Mouse (Mus musculus): ENCODE measurements at regions not wholly inside any gene's neighbourhood (a gene's known extent, or its start where the extent isn't known, plus 50 kb on each side); places are given as distances from the start of the nearest gene placed in this dataset.

DNA sequence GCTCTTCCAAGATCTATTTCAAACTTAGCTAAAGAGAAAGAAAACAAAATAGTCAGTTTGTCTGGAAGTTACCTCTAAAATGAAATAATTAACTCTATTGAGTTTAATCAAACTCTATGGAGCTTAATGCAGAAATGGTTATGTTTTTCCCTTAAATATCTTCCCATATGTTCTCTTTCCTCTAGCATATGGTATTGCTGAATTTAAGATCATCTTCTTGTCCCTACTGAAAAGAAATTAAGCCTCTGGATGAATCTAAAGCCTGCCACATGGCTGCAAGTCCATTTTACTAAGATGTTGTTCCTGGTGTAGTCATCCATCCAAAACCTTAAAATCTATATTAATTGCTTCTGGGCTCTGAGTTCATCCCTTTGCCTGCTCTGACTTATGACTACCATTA lies 513.0 kb upstream of the Pdzrn3 start:
- DNase-seq (ENCODE audit: low spot score in 2 of 2), result no peak

DNA sequence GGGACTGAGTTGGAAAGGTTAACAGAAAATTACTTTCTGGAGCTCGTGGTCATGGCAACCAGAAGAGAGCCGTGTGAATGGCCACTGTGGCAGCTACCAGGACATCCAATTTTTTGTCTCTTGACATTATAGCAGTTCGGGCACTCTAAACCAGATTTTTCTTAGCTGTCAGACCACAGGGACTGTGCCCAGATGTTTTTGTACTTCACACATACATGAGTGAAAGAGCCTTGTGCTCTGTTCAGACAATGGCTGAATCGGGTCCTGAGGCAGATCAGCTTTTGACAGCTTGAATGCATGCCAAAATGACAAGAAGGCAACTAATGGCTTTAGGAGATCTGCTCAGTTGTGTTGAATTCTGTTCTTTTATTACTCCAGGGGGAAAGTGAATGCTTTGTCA lies 505.2 kb upstream of the Pdzrn3 start:
- no peak for DNase-seq (ENCODE audit: low spot score in 2 of 2)

DNA sequence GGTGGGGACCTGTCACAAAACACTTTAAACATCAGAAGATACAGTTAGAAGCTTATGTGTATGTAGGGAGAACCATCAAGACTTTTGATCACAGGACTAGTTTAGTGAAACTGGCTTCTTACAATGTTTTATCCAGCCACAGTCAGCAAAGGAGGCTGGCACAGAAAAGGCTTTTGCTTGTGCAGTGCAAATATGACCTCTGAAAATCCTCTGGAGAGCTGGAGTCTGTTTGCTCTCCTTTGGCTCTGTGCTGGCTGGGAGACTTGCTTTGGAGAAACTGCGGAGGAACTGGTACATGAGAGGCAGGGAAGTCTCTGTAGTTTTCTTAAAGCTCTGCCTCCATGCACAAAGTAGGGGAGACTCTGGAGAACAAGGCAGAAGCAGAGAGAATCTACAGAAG lies 497.2 kb upstream of the Pdzrn3 start:
- no peak for DNase-seq (ENCODE audit: low spot score in 2 of 2)

DNA sequence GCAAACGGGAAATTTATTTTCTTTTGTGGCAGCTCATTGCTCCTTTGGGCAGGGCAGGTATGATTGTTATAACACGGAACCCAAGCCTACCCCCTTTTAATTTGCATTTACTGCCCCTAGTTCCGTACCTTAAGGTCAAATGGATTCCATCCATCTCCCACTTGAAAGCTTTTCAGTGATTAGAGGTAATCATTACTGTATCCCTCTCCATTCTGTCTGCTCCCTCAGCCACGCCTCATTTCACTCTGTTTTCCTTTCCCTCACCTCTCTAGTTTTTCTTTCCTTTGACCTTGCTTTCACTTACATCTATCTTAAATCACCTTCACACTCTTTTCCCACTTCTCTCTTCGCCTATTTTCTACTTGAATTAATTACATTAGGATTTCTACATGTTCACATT lies 481.2 kb upstream of the Pdzrn3 start:
- no peak for DNase-seq (ENCODE audit: low spot score in 2 of 2)

DNA sequence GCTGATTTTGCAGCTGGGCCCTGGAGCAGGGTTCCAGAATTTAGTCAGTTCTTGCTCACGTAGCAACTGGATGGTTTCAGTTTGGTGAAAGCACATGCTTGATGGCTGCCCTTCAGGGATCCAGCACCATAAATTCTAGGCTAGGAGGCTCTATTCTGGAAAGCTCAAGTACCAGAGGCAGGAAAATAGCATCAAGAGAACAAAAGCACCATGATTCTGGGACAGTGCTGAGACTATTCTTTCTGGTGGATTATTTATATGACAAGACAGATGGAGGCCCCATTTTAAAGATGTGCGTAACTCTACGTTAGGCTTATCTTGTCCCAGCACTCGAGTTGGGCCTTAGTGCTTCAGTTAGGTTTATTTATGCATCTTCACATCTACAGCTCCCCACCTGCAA lies 463.0 kb upstream of the Pdzrn3 start:
- DNase-seq (ENCODE audit: low spot score in 2 of 2), result no peak

DNA sequence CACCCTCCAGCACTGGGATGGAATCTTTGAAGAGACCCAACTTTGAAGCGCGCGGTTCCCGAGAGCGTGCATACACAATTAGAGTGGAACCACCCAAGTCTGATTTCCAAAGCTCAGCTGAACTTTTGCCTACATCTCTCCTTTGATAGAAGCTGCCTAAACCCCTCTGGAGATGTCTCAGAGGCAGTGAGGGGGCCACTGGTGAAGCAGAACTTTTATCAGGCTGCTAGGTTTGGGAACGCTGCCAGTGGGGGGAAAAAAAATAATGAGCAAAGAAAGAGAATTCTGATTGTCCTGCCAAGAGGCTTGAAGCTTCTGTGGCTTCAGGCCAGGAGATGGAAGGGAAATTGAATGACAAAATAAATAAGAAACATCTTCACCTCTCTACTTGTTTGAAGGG lies 459.9 kb upstream of the Pdzrn3 start:
- DNase-seq (ENCODE audit: low spot score in 2 of 2), result no peak

DNA sequence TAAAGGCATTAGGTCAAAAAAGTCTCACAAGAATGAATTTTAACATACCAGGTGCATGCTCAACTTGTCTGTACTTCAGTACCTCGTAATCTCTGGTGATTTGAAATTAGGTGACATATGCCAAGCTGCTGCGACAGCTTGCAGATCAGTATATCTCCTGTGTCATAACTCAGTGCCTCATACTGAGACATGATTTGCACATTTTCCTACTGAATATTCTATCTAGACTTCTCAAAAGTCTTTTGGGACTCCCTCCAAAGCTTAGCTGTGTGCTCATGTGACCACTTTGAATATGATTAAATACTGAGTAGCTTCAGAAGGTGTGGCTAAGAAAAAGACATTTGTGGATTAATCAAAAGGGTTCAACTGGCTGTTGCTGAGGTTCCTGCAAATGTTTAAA lies 416.3 kb upstream of the Pdzrn3 start:
- no peak for DNase-seq (ENCODE audit: low spot score in 2 of 2)

DNA sequence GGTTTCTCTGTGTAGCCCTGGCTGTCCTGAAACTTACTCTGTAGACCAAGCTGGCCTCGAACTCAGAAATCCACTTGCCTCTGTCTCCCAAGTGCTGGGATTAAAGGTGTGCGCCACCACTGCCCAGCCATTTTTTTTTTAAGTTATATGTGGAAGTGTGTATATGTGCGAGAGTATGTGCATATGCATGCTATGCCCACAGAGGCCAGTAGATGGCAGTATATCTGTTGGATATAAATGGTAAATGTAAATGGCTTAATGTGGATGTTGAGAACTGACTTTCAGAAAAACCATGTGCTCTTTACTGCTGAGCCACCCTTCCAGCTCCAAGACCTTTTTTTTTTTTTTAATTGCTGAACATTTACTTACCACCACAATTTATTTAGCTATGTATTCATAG lies 400.2 kb upstream of the Pdzrn3 start:
- DNase-seq (ENCODE audit: low spot score in 2 of 2), result no peak

DNA sequence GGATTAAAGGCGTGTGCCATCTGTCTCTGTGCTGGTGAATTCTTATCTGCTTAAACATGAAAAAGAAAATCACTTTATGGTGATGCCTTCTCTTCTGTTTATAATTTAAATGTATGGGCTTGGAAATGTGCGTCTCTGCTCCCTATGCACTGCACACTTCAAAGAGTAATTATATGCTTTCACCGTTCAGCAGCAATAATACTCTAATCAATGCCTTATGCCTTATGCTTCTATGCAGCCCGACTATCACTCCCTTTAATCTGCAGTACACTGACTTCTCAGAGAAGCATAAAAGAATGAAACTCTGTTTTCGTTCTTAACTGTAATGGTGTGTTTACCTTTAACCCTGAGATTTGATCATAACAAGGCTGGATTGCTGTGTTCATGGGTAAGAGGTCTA lies 395.5 kb upstream of the Pdzrn3 start:
- DNase-seq (ENCODE audit: low spot score in 2 of 2), result no peak

DNA sequence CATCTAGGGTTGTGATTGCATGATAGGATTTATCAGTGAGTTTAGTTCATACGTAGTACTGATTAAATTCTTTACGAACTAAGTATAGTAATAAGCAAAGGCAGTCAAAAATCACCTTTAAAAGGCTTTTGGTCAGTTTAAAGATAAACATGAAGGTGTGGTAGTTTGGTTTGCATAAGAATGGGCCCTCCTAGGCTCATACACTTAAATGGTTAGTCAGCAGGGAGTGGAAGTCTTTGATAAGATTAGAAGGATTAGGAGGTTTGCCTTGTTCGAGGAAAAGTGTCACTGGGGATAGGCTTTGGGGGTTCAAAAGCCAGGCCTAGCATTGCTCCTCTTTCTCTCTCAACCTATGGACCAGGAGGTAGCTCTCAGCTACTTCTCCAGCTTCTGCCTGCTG lies 357.4 kb upstream of the Pdzrn3 start:
- no peak for DNase-seq (ENCODE audit: low spot score in 2 of 2)

DNA sequence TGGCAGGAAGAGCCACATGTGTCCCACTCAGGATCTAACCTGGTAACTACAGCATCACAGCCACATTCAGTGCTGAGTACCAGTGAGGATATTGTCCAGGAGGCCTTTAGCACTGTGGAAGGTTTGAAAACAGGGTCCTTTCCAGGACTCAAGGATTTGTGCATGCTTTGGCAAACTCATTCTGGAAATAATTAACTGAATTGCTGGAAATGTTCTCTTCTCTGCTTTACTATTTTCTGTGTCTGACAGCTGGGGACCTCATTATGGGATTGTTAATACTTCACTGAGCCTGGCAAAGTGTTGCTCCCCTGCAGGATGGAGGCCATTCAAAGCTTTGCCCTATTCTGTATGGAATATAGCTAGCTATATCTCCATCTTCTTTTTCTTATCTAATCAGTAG lies 342.8 kb upstream of the Pdzrn3 start:
- DNase-seq (ENCODE audit: low spot score in 2 of 2), result no peak

DNA sequence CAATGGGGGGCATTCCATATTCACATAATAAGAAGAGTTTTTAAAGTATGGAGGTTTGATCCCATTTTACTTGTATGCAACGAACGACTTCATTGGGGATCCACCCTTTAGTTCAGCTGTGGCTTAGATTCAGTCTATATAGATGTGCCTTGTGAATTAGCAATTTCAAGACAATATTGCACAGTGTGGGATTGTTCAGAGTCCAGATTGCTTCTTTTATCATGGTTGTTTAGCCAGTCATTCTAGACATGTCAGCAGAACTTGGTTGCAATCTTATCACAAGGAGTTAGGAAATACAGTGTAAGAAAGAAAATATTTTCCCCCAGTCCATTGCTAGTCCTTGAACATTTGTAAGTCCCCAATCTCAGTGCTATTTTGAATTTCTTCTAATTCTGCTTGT lies 312.0 kb upstream of the Pdzrn3 start:
- no peak for DNase-seq (ENCODE audit: low spot score in 2 of 2)

DNA sequence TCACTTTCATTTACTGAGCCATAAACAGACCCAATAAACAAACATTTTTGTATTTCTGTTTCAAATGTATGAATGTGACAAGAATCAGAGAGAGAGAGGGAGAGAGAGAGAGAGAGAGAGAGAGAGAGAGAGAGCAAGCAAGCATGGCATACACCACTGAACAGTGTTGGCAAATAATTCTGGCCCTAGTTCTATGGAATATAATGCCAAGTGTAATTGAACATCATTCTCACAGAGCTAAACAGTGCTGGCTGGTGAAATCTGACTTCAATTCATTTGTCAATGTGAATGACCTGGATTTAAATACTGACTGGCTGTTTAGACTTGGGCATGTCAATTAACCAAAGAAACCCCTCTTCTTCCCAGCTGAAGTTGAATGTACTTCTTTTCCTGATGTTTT lies 308.9 kb upstream of the Pdzrn3 start:
- no peak for DNase-seq (ENCODE audit: low spot score in 2 of 2)

DNA sequence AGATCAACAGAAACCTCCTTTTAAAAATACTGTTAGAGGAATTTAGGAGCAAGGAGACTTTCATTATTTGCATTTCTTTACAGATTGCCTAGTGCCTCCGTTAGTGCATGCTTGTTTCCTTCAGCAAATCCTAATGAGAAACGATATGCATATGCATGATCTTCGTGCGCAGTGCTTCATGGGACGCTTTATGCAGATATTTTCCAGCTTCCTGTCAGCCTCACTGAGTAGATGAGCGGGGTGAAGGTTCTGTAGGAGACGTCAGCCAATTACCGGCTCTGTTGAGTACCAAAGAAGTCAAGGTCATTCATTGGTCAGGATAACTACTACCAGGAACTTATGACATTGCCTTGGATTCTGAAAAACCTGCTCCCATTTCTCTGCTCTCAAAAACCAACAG lies 308.0 kb upstream of the Pdzrn3 start:
- DNase-seq (ENCODE audit: low spot score in 2 of 2), result no peak

DNA sequence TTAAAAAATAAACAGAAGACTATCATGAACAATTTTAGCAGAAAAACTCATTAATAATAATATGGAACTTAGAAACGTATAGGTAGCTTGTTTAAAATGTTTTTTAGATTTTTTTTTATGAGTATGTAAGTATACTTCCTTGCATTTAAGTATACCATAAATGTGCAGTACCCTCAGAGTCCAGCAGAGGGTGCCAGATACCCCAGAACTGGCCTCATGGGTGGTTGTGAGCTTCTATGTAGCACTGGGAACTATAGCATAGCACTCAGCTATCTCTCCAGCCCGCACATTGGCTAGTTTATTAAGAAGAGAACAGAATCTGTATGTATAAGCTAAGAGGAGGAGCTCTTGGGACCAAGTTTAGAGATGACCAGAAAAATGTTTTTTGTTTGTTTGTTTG lies 306.7 kb upstream of the Pdzrn3 start:
- DNase-seq (ENCODE audit: low spot score in 2 of 2), result no peak

DNA sequence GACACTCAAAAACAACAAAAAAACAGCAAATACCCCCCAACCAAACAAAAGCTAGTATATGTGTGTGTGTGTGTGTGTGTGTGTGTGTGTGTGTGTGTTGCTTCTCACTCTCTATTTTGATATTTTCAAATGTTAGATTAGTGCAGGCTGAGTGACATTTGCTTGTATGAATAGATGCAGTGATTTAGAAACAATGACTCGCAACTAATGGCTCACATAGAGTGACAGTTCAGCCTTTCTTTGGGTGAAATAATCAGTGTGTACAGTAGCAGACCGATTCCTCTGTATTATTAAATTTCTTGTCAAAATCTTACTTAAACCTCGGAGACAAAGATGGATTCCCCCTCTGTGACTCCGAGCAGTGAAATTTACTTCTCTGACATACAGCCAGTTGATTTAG lies 297.1 kb upstream of the Pdzrn3 start:
- no peak for DNase-seq (ENCODE audit: low spot score in 2 of 2)

DNA sequence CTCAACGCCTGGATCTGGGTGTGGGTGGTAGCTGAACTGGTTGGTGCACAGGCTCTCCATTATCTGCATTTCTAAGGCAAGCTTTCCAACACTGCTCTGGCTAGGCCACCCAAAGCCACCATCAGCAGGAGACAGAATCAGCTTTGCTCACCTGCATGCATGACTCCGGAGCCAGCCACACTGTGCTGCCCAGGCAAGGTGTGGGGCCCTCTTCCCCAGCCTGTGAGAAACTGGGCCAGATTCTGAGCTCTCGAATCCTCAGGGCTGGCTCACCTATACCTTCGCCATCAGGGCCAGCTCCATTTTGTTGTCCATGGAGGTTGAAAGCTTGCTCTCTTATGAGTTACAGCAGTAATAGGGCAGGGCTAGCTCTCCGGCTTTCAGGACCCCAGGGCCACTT lies 293.1 kb upstream of the Pdzrn3 start:
- DNase-seq (ENCODE audit: low spot score in 2 of 2), result no peak

DNA sequence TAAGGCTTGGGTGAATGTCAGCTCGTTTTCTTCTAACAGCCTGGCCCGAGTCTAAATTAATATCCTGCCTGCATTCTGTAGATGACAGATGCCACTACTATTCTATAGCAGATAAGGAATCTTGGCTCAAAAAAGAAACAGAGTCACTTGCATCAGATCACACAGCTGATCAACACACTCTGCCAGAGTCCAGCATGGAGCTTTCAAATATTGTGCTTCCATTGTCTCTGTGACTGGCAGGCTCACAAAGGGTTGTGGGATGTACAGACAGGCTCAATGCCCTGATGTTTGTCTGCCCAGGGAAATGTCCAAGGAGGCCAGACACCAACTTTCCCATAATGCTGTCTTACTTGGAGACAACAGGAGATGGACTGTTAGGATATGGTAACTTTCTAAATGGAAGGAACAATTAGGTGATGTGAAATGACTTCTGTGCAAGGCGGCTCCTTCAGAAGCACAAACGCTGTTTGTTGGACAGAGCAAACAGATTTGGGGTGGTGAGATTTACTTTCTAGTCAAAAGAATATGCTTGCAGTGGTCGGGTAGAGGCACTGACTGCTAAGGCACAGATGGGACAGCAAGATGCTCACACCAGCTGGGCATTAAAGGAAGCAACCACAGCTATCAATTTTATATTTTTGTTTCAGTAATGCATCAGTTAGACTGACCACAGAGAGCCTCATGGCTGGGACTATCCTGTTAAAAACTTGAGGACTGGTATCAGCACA lies 291.6 kb upstream of the Pdzrn3 start:
- DNase-seq (ENCODE audit: low spot score in 2 of 2), result no peak

DNA sequence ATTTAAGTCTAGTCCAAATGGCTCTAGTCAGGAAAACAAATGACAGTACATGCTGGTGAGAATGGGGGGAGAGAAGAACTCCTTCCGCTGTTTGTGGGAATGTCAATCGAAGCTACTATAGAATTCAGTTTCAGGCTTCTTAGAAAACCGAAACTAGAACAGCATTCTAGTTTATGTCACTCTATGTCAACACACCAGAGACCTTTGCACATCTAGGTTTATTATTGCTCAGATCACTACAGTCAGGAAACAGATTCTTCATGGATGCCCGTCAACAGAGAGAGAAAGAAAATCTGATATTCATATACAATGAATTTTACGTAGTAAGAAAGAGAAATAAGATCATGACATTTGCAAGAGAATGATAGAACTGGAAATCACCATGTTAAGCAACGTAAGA lies 276.7 kb upstream of the Pdzrn3 start:
- no peak for DNase-seq (ENCODE audit: low spot score in 2 of 2)

DNA sequence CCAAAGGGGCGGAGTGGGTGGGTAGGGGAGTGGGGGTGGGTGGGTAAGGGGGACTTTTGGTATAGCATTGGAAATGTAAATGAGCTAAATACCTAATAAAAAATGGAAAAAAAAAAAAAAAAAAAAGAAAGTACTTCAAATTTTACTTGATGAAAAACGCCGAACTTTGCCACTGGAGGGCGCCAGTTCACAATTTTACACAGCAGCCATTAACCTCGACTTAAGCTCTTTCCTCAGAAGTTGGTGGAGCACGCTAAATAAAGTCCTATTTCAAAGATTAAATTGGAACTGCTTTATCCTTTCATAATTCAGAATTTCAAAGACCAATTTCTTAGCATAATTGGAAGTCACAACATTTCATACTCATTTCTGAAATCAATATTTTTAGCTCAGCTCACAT lies 272.7 kb upstream of the Pdzrn3 start:
- DNase-seq (ENCODE audit: low spot score in 2 of 2), result peak in 1 of 2 experiments; percentile 18

DNA sequence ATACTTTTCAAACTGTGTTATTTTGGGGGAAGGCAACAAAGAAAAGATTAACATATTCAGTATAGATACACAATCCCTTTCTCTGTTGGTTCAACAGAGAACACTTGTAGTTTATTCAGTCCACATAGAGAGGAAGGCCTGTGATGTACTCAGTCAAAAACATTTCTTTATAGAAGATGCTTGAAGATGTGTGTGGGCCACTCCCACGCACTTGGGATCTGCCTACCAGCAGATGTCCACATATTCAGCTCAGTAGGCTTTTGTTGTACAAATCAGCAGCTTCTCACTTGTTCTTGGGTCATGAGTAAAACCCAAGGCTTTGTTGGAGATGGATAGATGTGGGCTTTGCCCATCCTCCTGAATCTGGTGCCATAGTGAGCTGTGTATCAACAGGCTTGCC lies 239.6 kb upstream of the Pdzrn3 start:
- no peak for DNase-seq (ENCODE audit: low spot score in 2 of 2)

DNA sequence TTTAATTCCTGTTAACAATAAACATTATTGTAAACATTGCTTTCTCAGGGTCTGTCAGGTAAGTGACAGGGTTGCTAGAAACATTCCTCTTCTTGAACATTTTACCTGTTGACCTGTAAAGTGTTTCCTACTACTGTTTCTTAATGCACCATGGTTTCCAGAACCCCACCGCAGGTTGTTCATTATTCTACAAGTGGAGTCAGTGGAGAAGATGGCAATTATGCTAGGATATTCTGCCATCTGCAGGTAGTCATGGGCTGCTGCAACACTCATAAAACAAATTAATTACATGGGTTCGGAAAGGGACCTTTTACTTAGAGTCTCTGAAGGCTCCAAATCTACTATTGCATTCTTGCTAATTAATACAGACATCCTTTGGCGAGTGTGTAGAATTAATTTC lies 239.1 kb upstream of the Pdzrn3 start:
- DNase-seq (ENCODE audit: low spot score in 2 of 2), result no peak

DNA sequence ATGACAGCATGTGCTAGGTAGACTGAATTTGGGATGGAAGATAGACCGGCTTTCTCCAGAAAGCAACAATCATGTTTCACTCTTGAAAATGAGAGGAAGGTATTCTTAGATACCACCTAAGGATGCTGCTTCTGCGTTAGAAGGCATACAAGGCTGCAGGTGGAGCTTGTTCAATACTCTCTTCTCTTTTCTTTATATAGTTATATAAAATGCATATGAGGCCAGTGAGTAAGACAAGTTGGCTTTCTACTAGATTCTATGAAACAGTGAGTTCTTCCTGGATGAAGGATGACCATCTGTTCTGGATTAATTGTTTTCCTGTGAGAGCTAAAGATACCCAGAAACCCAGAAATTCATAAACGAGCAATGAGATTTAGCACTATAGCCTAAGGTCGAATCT lies 231.3 kb upstream of the Pdzrn3 start:
- DNase-seq (ENCODE audit: low spot score in 2 of 2), result no peak

DNA sequence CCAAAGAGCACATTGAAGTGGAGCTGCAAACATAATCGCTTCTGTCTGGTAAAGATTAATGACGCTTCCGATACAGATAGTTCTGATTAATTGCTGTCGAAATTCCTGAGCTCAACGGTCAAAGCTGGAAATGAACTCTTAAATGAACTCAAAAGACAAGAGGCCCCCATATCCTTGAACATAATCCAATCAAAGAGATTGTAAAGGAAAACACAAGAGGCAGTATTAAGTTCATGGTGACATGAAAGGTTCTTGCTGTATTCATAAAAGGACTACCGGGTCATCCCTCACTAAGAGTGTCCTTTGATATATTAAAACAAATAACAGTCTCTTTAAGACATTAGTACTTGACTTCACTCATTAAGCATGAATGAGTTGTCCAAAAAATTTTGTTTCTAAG lies 225.4 kb upstream of the Pdzrn3 start:
- DNase-seq (ENCODE audit: low spot score in 2 of 2), result no peak
